Mouse (Mus musculus): ENCODE data around the gene Zmym4. TPM values are rescaled to one million over a fixed set of nuclear protein-coding genes. Genes with fewer than 3 reads are reported as not detected.
"Not testable (repeated sequence)": the region's sequence is repeated elsewhere in the genome, so short reads cannot be mapped to it uniquely, and the experiment has no call there.

The Zmym4 gene
- total RNA-seq, 2 experiments from 2014 or later: 53.6 to 55.4 TPM

GRCm38 (mm10) chr4:126950801-126951200 lies 17.1 kb downstream of the Zmym4 start:
- DNase-seq (ENCODE audit: low spot score in 2 of 2): not testable (repeated sequence)

DNA sequence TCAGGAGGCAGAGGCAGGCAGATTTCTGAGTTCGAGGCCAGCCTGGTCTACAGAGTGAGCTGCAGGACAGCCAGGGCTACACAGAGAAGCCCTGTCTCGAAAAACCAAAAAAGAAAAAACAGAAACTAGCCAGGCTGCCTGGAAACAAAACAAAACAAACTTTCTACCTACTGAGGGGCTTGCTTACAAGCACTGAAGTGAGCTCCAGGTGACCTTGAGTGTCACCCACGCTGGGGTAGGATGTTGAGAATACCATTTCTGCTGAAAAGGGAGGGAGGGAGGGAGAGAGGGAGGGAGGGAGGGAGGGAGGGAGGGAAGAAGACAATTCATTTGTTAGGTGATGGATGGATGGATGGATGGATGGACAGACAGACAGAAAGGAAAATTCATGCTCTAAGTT lies 24.5 kb downstream of the Zmym4 start:
- no peak for DNase-seq (ENCODE audit: low spot score in 2 of 2)

- no peak for DNase-seq (ENCODE audit: low spot score in 2 of 2)
Measured at GRCm38 (mm10) chr4:126942846-126943245, 25.1 kb downstream of the Zmym4 start.

DNA sequence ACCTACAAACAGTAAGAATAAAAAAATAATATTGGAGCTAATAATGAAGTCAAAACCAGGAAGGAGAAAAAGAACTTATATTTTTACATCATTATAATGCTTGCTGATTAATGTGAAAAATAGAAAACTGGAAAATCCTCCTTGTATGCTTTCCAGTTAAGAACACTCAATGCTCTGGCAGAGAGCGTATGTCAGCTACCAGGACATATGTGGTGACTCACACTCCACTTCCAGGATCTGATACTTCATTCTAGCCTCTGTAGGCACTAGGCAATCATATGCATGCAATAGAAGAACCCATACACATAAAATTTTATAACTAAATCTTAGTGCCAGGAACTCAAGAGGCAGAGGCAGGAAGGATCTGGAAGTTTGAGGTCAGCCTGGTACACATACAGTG lies 40.2 kb downstream of the Zmym4 start:
- no peak for DNase-seq (ENCODE audit: low spot score in 2 of 2)

DNA sequence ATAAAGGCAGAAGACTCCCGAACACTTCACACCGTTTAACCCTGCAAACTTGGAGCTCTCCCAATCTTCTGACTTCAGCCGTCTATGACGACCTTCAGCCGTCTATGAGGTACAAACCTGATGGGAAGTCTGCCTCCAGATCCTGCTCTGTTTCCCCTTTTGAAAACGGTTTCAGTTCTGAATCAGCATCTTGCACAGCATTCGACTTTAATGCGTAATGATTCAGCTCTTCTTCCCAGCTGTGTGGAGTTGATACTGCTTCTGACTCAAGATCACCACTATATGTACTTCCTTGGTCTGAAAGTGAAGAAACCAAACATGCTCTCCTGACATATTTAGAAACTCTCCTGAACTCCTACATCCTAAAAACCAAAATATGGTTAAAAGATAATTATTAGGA lies 78.1 kb downstream of the Zmym4 start:
- DNase-seq (ENCODE audit: low spot score in 2 of 2): no peak

DNA sequence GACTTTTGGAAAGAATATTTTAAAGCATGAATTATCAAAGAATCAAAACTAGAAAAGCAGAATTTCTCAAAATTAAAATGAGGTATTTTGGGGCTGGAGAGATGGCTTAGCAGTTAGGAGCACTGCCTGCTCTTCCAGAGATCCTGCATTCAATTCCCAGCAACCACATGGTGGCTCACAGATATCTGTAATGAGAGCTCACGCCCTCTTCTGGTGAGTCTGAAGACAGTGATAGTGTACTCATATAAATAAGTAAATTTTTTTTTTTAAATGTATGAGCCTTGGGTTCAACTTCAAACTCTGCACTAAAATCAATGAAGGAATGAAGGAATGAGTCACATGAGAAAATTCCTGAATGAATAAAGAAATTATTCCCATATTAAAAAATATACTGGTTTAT lies 82.0 kb downstream of the Zmym4 start:
- DNase-seq (ENCODE audit: low spot score in 2 of 2): no peak

DNA sequence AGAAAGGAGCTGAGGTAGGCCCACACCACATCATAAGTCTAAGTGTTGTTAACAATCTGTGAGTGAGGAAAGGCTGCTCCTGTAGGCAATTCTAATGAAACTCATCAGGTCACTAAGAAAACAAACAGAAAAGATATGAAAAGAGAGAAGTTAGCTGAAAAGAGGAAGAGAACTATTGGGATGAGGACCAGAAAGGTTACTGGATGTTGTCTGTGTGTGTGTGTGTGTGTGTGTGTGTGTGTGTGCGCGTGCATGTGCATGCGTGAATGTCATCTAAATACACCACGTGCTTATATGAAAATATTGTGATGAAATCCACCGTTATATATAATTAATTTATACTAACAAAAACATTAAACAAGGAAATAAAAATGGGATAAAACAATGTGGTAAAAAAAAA lies 84.3 kb downstream of the Zmym4 start:
- DNase-seq (ENCODE audit: low spot score in 2 of 2): no peak

GRCm38 (mm10) chr4:126879560-126880275 lies 88.2 kb downstream of the Zmym4 start:
- DNase-seq (ENCODE audit: low spot score in 2 of 2): no peak

DNA sequence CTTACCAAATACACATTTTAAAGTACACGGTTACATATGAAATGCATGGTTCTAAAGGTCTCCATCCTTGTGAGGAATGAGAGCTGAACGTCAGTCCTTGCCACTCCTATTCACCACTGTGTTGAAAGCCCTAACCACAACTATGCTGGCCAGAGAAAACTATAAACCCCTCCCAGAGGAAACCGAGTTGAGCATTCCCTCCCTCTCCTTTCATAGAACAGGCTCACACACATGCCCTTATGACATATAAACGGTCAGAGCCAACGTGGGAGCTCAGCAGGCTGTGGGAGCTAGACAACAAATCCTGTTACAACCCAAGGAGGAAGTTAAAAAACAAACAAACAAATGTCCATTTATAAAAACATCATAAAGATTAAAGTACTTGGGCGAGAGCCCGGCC lies 95.2 kb downstream of the Zmym4 start:
- DNase-seq (ENCODE audit: low spot score in 2 of 2): no peak

DNA sequence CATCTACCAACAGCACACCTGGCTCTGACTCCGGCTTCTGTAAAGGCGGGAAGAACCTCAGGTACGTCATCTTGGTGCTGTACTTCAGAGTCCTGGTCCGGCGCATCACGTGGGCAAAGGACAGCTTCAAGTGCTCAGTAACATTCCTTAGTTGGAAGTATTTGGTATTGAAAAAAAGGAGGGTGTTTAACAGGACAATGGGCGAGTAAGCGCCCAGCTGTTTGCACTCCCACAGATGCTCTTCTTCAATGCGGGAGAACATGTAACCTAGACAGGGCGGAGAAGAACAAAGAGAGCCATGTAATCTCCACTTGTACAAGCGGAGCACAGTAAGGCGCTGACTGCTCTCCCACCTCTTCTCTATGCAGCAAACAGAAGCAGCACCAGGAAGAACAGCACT lies 99.2 kb downstream of the Zmym4 start:
- DNase-seq (ENCODE audit: low spot score in 2 of 2): no peak

GRCm38 (mm10) chr4:126861514-126862266 lies 106.2 kb downstream of the Zmym4 start:
- no peak for DNase-seq (ENCODE audit: low spot score in 2 of 2)

DNA sequence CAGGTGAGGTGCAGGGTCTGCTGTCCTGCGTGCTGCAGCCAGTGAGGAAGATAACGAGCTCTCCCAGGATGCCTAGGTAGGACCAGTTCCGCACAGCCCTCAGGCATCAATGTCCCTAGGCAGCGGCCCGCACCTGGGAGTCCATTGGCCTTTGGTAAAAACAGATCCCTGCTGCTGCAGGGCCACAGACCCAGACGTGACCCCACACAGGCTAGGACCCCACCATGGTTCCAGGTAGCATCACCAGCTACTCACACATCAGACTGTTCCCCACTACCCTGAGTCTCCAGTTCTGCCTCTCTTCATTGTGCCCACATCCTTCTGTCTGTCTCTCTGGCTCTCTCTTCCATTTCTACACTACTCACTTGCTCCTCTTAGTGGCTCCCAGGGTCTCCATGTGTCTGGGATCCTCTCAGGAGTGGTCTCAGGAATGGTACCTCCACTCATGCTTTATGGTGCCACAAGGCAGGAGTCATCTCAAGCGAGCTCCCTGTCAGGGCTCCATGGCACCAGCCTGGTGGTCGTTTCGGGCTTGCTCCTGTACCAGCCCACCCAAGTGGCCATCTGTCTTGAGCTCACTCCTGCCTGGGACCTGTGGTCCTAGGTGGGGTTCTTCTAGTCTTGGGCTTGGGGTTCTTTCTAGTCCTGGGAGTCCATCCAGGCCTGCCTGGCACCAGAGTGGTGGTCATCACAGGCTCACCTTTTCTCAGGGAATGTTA lies 107.5 kb downstream of the Zmym4 start:
- no peak for DNase-seq (ENCODE audit: low spot score in 2 of 2)

- no peak for DNase-seq (ENCODE audit: low spot score in 2 of 2)
Measured at GRCm38 (mm10) chr4:126852971-126853370, 115.0 kb downstream of the Zmym4 start.

GRCm38 (mm10) chr4:126850778-126851080 lies 117.2 kb downstream of the Zmym4 start:
- no peak for DNase-seq (ENCODE audit: low spot score in 2 of 2)

- DNase-seq (ENCODE audit: low spot score in 2 of 2): no peak
Measured at GRCm38 (mm10) chr4:126850019-126850777, 117.7 kb downstream of the Zmym4 start.

DNA sequence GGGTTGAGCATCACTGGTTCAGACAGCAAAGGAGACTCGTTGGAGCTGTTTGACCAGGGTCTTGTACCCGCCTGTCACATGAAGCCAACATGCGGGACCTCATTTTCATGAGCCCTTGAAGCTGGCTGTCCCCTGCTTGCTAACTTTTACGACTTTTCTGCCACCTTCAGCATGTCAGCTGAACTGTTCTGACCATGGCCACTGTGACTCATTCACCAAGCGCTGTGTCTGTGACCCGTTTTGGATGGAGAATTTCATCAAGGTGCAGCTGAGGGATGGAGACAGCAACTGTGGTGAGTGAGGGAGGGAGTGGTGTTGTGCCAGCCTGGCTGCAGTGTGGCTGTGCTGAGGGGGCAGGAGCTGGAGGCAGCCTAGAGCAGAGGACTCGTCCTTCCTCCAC lies 121.0 kb downstream of the Zmym4 start:
- DNase-seq (ENCODE audit: low spot score in 2 of 2): no peak

- no peak for DNase-seq (ENCODE audit: low spot score in 2 of 2)
Measured at GRCm38 (mm10) chr4:126845664-126846063, 122.3 kb downstream of the Zmym4 start.

DNA sequence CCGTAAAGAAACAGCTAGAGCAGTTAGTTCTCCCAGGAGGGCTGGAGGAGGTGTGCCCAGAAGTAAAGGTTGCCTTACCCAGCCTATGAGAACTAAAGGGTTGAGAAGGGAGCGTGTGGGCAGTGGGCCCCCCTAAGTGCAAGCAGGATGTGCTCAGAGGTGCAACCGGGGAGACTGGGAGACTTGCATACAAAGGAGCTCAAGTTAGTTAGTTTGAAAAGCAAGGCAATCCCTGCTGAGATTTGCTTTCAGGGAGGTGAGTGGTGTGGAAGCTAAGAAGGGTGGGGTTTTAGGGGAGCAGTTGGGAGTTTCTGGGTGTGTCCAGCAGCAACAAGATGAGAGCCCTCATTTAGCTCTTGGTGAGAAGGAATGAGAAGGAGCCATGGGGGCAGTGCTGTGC lies 125.0 kb downstream of the Zmym4 start:
- no peak for DNase-seq (ENCODE audit: low spot score in 2 of 2)

- DNase-seq (ENCODE audit: low spot score in 2 of 2): no peak
Measured at GRCm38 (mm10) chr4:126840996-126841560, 126.9 kb downstream of the Zmym4 start.

- peak; percentile 93 to 96 for DNase-seq (ENCODE audit: low spot score in 2 of 2)
Measured at GRCm38 (mm10) chr4:126839873-126840272, 128.1 kb downstream of the Zmym4 start.

- DNase-seq (ENCODE audit: low spot score in 2 of 2): no peak
Measured at GRCm38 (mm10) chr4:126838799-126839198, 129.1 kb downstream of the Zmym4 start.

Measured in layer of hippocampus, postnatal 10 days (tissue).